Mouse (Mus musculus): ENCODE measurements at regions not wholly inside any gene's neighbourhood (a gene's known extent, or its start where the extent isn't known, plus 50 kb on each side); places are given as distances from the start of the nearest gene placed in this dataset.

GRCm38 (mm10) chr14:120146908-120147770 is 104.9 kb upstream of the Oxgr1 start:
- DNase-seq (ENCODE audit: low spot score in 2 of 2) = no peak

GRCm38 (mm10) chr14:120148803-120149202 is 106.6 kb upstream of the Oxgr1 start:
- no peak for DNase-seq (ENCODE audit: low spot score in 2 of 2)

- no peak for DNase-seq (ENCODE audit: low spot score in 2 of 2)
These were observed 107.1 kb upstream of the Oxgr1 start for GRCm38 (mm10) chr14:120149341-120149741.

GRCm38 (mm10) chr14:120150589-120150988 is 108.4 kb upstream of the Oxgr1 start:
- DNase-seq (ENCODE audit: low spot score in 2 of 2) = no peak

GRCm38 (mm10) chr14:120154413-120154812 is 112.2 kb upstream of the Oxgr1 start:
- DNase-seq (ENCODE audit: low spot score in 2 of 2) = no peak

GRCm38 (mm10) chr14:120164184-120164583 is 111.3 kb upstream of the Mbnl2 start:
- DNase-seq (ENCODE audit: low spot score in 2 of 2) = no peak

GRCm38 (mm10) chr14:120165496-120166045 is 109.9 kb upstream of the Mbnl2 start:
- no peak for DNase-seq (ENCODE audit: low spot score in 2 of 2)

- no peak for DNase-seq (ENCODE audit: low spot score in 2 of 2)
These were observed 104.7 kb upstream of the Mbnl2 start for GRCm38 (mm10) chr14:120170733-120171132.

- no peak for DNase-seq (ENCODE audit: low spot score in 2 of 2)
These were observed 103.4 kb upstream of the Mbnl2 start for GRCm38 (mm10) chr14:120172058-120172457.

- DNase-seq (ENCODE audit: low spot score in 2 of 2) = no peak
These were observed 102.6 kb upstream of the Mbnl2 start for GRCm38 (mm10) chr14:120172844-120173243.

GRCm38 (mm10) chr14:120174615-120175014 is 100.9 kb upstream of the Mbnl2 start:
- DNase-seq (ENCODE audit: low spot score in 2 of 2) = no peak

GRCm38 (mm10) chr14:120195218-120195617 is 80.3 kb upstream of the Mbnl2 start:
- no peak for DNase-seq (ENCODE audit: low spot score in 2 of 2)

- DNase-seq (ENCODE audit: low spot score in 2 of 2) = no peak
These were observed 63.7 kb upstream of the Mbnl2 start for GRCm38 (mm10) chr14:120211741-120212140.

GRCm38 (mm10) chr14:120212626-120213025 is 62.8 kb upstream of the Mbnl2 start:
- DNase-seq (ENCODE audit: low spot score in 2 of 2) = no peak

- DNase-seq (ENCODE audit: low spot score in 2 of 2) = no peak
These were observed 56.2 kb upstream of the Mbnl2 start for GRCm38 (mm10) chr14:120219224-120219623.

- DNase-seq (ENCODE audit: low spot score in 2 of 2) = no peak
These were observed 51.8 kb upstream of the Mbnl2 start for GRCm38 (mm10) chr14:120223528-120224201.

- no peak for DNase-seq (ENCODE audit: low spot score in 2 of 2)
These were observed 51.1 kb upstream of the Mbnl2 start for GRCm38 (mm10) chr14:120224202-120224846.

GRCm38 (mm10) chr14:120225657-120226056 is 49.8 kb upstream of the Mbnl2 start:
- DNase-seq (ENCODE audit: low spot score in 2 of 2) = no peak
